Mouse (Mus musculus) heart, embryonic 15.5 days (tissue): Measurements from ENCODE around the gene Nsg1. TPM values are rescaled to one million over a fixed set of nuclear protein-coding genes. Genes with fewer than 3 reads are reported as not detected.

Source experiments
- ATAC-seq: fragments of 200-750 bp; cut with Nextera tagmentation; replicated peaks from 2 replicates; pipeline ENCODE4 v1.8.0; 2017; ENCODE audit warnings: low read depth, moderate TSS enrichment; ENCODE audit not compliant: insufficient number of reproducible peaks, insufficient read depth, low FRiP score
- H3K27ac ChIP-seq: fragments of 300-500 bp; sonication (generic); 2 replicates; pipeline ENCODE4 v1.5.1; 2015; ENCODE audit warnings: mild to moderate bottlenecking, inconsistent platforms
- H3K27me3 ChIP-seq: fragments of 300-500 bp; sonication (generic); 2 replicates; pipeline ENCODE4 v1.6.1; 2015; ENCODE audit warnings: inconsistent platforms
- H3K36me3 ChIP-seq: fragments of 300-500 bp; sonication (generic); 2 replicates; pipeline ENCODE4 v1.6.1; 2015; ENCODE audit warnings: mild to moderate bottlenecking, inconsistent platforms
- H3K4me1 ChIP-seq: fragments of 300-500 bp; sonication (generic); replicated peaks from 2 replicates; pipeline ENCODE4 v1.6.1; 2015; ENCODE audit warnings: inconsistent platforms
- H3K4me2 ChIP-seq: fragments of 300-500 bp; sonication (generic); 2 replicates; pipeline ENCODE4 v1.6.1; 2015; ENCODE audit warnings: inconsistent platforms, mild to moderate bottlenecking, moderate library complexity
- H3K4me3 ChIP-seq: fragments of 300-500 bp; sonication (generic); 2 replicates; pipeline ENCODE4 v1.5.1; 2015; ENCODE audit warnings: mild to moderate bottlenecking, inconsistent platforms
- H3K9ac ChIP-seq: fragments of 300-500 bp; sonication (generic); 2 replicates; pipeline ENCODE4 v1.6.1; 2015; ENCODE audit warnings: mild to moderate bottlenecking, inconsistent platforms
- H3K9me3 ChIP-seq: fragments of 300-500 bp; sonication (generic); replicated peaks from 2 replicates; pipeline ENCODE4 v1.6.1; 2016; ENCODE audit warnings: inconsistent platforms
- WGBS: fragments of 180-500 bp; shearing (Covaris S2); methylation state at CpG from one replicate; pipeline ENCODE4 v1.1.7; 2015; ENCODE audit warnings: mixed read lengths; 5-methylcytosine and 5-hydroxymethylcytosine counted together
- polyA plus RNA-seq: library from polyadenylated mRNA; unstranded; fragments of >200 nt; fragmentation: Nextera tagmentation; extraction: Ambion mirVana; gene quantifications from 2 replicates; pipeline ENCODE4 v1.2.1, GENCODE M21; 2015

The Nsg1 gene
- polyA plus RNA-seq, 1 experiment from 2014 or later, result 15.3 TPM

DNA sequence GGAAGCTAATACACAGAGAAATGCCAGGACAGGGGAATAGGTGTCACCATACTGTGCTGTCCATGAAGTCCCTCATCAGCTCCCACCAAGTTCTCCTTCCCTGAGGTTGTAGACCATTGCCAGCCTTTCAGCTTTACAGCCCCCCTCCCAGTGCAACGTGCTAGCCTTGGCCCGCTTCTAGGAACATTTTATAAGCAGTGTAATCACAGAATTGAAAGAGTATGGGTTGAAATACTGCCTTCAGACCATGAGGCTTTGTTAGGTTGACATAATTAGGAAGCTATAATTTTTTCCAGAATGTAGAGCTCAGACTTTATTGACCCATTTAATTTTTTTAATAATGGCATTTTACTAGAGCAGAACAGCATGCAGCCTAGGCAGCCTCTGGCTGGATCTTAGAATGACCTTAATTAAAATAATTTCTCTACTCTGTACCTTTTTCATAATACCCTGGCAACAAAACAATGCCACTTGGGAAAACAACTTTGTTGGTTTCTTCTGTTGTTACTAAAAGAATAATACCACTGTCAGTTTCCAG is 60.5 kb downstream of the Nsg1 start:
- Histone ChIP-seq H3K9ac (no peak overlapping the region), H3K36me3 (no peaks in the 10 kb centered on the region), H3K4me2 (no peak overlapping the region), H3K9me3 (no peaks in the 10 kb centered on the region), H3K27me3 (no peaks in the 10 kb centered on the region), H3K4me3 (no peak overlapping the region), H3K4me1 (no peaks in the 10 kb centered on the region), H3K27ac (no peak overlapping the region)
- ATAC-seq, result no peak
- WGBS, result 84% methylated on average over 2 of the region's 2 CpGs

DNA sequence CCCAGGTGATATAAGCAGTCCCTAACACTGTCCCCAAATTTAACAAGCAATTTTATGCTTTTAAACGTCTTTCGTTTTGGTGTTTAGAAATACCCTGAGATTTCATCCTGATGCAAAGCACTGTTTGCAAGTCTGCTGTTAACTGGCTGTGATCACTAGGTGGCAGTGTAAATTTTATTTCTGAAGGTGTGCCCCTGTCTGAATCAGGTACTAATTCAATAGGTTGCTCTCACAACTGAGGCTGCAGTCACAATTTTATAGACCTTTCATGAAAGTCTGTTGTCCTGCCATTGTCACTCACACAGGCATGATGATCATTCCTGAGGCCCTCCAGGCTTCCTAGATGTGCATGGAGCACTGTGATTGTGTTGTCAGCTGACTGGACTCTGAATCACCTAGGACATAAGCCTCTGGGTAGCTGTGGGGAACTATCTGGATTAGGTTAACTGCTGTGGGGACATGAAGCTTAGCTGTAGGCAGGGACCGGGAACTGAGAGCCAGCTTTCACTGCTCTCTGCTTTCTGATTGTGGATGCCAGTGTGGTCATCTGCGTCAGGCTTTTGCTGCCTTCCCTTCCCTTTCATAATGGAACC is 62.1 kb downstream of the Nsg1 start:
- no peak overlapping the region for H3K27ac ChIP-seq
- no peak overlapping the region for H3K4me3 ChIP-seq
- no peaks in the 10 kb centered on the region for H3K27me3 ChIP-seq
- no peak for ATAC-seq
- no peaks in the 10 kb centered on the region for H3K36me3 ChIP-seq
- no peaks in the 10 kb centered on the region for H3K4me1 ChIP-seq
- H3K4me2 ChIP-seq, result no peak overlapping the region
- 69% methylated on average over 4 of the region's 4 CpGs for WGBS
- H3K9me3 ChIP-seq, result no peaks in the 10 kb centered on the region
- H3K9ac ChIP-seq, result no peak overlapping the region

DNA sequence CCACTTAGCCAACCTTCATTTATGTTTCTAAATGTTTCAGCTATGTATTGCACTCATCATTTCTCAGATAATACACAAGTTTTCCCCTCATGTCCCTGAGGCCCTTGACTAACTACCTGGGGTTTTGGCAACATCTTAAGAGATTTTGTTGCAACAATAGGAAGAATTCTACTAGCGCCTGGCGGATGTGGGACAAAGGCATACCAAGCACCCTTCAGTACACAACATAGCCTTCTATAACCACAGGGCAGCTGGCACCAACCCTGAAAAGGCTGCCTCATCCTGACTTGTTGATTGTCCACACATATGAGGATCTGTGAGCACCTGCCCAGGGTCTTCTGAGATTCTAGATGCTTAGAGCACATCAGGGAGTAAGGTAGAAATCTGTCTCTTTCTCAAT is 65.4 kb downstream of the Nsg1 start:
- no peak overlapping the region for H3K4me3 ChIP-seq
- H3K36me3 ChIP-seq, result no peaks in the 10 kb centered on the region
- H3K4me2 ChIP-seq, result no peak overlapping the region
- H3K4me1 ChIP-seq, result no peaks in the 10 kb centered on the region
- H3K27me3 ChIP-seq, result no peaks in the 10 kb centered on the region
- H3K9me3 ChIP-seq, result no peaks in the 10 kb centered on the region
- no peak overlapping the region for H3K9ac ChIP-seq
- no peak for ATAC-seq
- no peak overlapping the region for H3K27ac ChIP-seq
- 83% methylated on average over 2 of the region's 2 CpGs for WGBS

DNA sequence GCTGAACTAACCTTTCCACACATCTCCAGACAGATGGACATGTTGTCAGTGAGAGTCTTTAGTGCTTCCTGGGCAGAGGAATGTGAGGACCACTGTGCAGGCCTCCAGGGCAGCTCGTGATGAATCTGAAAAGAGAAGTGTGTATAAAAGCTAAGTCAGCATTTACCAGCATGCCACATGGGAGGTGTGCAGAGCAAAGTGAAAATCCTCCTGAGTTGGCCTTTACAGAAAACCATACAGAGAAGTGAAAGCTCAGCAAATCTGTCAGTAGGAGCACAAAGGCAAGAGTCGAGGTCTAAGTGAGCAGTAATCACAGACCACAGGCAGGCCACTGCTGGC is 67.8 kb downstream of the Nsg1 start:
- no peaks in the 10 kb centered on the region for H3K36me3 ChIP-seq
- WGBS, result 58% methylated on average over 2 of the region's 2 CpGs
- no peaks in the 10 kb centered on the region for H3K27me3 ChIP-seq
- H3K4me2 ChIP-seq, result no peak overlapping the region
- H3K27ac ChIP-seq, result no peak overlapping the region
- no peaks in the 10 kb centered on the region for H3K9me3 ChIP-seq
- H3K4me1 ChIP-seq, result no peaks in the 10 kb centered on the region
- H3K9ac ChIP-seq, result no peak overlapping the region
- no peak overlapping the region for H3K4me3 ChIP-seq
- ATAC-seq, result no peak

DNA sequence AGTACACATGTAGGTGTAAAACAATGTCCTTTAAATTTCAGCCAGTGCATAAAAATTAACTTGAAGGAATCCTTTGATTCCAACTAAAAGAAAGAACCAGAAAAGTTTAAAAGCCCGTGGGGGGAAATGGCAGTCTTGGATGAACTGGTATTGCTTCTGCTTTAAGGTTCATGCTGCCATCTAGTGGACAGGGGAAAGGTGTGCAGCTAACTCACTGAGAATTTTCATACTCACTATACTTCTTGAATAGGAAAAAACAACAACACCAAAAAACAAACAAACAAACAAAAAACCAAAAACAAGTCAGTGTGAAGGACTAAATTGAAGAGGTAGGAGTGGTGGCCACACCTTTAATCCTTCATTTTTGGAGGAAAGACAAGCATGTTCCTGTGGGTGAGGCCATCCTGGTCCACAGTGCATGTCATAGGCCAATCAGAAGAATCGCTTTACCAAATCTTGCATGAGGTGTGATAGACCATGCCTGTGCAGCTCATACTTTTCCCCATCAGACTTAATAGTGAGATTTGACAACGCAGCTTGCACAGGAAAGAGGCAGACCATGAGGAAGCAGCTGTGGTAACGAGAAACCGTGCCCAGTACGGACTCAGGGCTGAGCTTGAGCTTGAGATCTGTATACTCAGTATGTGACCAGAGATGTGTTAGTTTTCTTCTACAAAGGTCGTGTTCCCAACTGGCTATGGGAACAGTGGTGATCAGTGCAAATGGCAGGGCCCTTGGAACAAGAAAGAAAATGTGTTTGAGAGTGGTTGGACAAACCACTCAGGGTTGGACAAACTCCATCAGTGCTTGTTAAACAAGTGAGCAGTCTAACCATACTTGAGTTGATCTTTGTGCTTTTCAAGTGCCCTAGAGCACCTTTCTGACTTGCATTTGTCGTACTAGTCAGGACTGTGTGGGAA is 68.4 kb downstream of the Nsg1 start:
- H3K4me3 ChIP-seq, result no peak overlapping the region
- H3K4me2 ChIP-seq, result no peak overlapping the region
- no peaks in the 10 kb centered on the region for H3K9me3 ChIP-seq
- 64% methylated on average over 8 of the region's 8 CpGs for WGBS
- ATAC-seq, result no peak
- no peaks in the 10 kb centered on the region for H3K4me1 ChIP-seq
- H3K27me3 ChIP-seq, result no peaks in the 10 kb centered on the region
- H3K36me3 ChIP-seq, result no peaks in the 10 kb centered on the region
- H3K9ac ChIP-seq, result no peak overlapping the region
- no peak overlapping the region for H3K27ac ChIP-seq

DNA sequence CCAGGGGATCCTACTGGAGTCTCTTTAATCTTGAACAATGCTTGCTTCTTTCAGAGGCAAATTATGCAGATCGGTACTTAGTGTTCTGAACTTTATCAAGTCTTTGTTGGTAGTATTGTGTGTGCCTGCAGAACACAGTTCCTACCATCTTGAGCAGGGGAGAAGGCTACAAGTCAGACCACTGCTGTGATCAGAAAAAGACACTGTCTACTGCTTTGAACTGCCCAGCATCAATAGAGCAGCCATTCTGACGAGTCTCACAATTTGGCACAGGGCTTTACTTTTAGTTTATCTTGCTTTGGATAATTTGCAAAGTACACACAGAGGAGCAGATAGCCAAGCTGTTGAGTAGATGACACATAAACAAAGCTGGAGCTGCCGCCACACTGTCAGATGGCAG is 69.1 kb downstream of the Nsg1 start:
- H3K4me3 ChIP-seq, result no peak overlapping the region
- peaks cover 3% of the 10 kb centered on the region for H3K4me1 ChIP-seq
- H3K4me2 ChIP-seq, result no peak overlapping the region
- H3K9ac ChIP-seq, result no peak overlapping the region
- no peak for ATAC-seq
- H3K36me3 ChIP-seq, result no peaks in the 10 kb centered on the region
- H3K9me3 ChIP-seq, result no peaks in the 10 kb centered on the region
- WGBS, result 64% methylated on average over 3 of the region's 3 CpGs
- H3K27me3 ChIP-seq, result no peaks in the 10 kb centered on the region
- no peak overlapping the region for H3K27ac ChIP-seq

DNA sequence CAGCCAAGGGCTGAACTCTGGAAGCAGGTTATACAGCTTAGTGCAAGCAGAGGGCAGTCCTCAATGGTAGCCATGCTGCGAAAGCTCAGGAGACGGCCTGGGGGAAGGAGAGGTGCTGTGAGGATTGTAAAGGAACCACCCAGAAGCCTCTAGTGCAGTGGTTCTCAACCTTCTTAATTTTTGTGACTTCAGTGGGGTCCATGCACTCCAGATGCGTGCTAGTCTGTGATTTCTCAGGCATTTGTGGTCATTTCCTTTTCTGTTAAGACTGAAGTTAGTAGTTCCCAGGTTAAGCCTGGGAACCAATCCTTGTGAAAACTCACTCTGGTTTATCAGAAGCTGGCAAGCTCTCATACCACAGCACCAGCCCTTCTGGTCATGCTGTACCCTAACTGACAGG is 69.6 kb downstream of the Nsg1 start:
- H3K9me3 ChIP-seq, result no peaks in the 10 kb centered on the region
- H3K9ac ChIP-seq, result no peak overlapping the region
- no peak overlapping the region for H3K4me2 ChIP-seq
- 84% methylated on average over 3 of the region's 3 CpGs for WGBS
- H3K4me3 ChIP-seq, result no peak overlapping the region
- H3K4me1 ChIP-seq, result peaks cover 6% of the 10 kb centered on the region
- ATAC-seq, result no peak
- H3K27me3 ChIP-seq, result no peaks in the 10 kb centered on the region
- no peak overlapping the region for H3K27ac ChIP-seq
- no peaks in the 10 kb centered on the region for H3K36me3 ChIP-seq

Other genes starting within 250 kb of the Nsg1 start
- 27.4 and 28.5 TPM in 2 replicates for gene Stx18, start 121.2 kb downstream of the Nsg1 start, polyA plus RNA-seq
- 7.0 and 8.4 TPM in 2 replicates for gene Zbtb49, start 60.5 kb upstream of the Nsg1 start, polyA plus RNA-seq
- 42.4 and 46.1 TPM in 2 replicates for gene Lyar, start 60.6 kb upstream of the Nsg1 start, polyA plus RNA-seq
- gene Tmem128, start 100.3 kb upstream of the Nsg1 start, polyA plus RNA-seq, result 41.1 and 42.9 TPM in 2 replicates
- not detected in 2 replicates for gene Otop1, start 116.1 kb upstream of the Nsg1 start, polyA plus RNA-seq
- not detected in 2 replicates for gene Drd5, start 159.5 kb upstream of the Nsg1 start, polyA plus RNA-seq